Mouse (Mus musculus) gastrocnemius, postnatal 4 days (tissue): ENCODE measurements around the gene Rnf24. TPM values are rescaled to one million over a fixed set of nuclear protein-coding genes. Genes with fewer than 3 reads are reported as not detected.

ENCODE experiments used
- DNase-seq, 2 experiments: peaks; one replicate each; pipeline ENCODE4 v3.0.0; 2021 to 2022; ENCODE audit warnings: low spot score in 2 of 2, mixed read lengths in 2 of 2
- microRNA-seq: library from miRNA; unstranded; fragments of <30 nt; microRNA quantifications from one replicate; pipeline ENCODE4 v1.2.0, GENCODE M21; 2021
- total RNA-seq, 2 experiments: library from RNA; stranded (reverse); gene quantifications; 2 replicates each; pipeline ENCODE4 v1.2.3; 2021

Rnf24 gene
- total RNA-seq, 2 experiments from 2014 or later = 6.0 to 7.0 TPM

GRCm38 (mm10) chr2:131264027-131264426 lies 88.7 kb downstream of the Rnf24 start:
- no peak for DNase-seq

DNA sequence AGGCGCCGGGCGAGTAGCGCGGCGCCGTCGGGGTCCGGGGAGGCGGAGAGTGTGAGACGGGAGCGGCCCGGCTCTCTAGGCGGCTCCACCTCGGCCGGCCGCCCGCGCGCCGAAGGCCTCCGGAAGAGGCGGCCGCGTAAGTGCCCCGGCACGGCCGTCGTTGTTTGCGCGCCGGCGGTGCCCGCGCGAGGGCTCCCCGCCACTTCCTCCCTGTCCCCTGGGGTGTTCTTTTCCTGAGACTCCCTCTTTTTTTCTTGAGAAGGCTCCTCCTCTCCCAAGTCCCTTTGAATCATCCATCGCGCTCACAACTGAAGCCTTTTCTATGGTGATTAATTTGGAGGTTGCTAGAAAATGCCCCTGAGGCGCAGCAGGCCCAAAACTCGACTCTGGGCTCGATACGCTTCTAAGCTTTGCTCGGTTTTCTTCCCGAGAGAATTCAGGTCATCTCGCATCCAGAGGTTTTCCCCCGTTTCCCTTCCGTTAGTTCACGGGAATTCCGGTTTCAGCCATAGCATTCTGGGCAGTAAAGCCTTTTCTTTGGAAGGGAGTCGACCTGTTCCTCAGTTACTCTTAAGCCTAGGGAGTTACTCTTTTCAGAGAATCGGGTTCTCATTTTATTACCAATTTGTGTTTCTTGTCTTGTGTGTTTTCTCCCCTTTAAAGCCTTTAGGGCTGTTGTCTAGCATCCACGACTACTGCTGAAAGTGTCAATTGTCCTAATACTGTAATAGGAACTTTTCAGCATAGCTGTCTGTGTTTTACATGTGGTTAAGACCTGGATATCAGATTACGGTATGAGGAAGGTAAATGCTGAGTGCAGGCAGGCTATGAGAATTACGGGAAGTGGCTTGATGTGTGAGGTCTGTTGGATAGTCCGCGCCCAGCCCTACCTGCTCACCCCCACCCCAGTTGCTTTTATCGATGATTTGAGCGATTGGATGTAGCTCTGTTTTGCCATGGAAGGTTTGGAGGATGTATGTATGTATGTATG lies 89.7 kb downstream of the Rnf24 start:
- no peak for DNase-seq

DNA sequence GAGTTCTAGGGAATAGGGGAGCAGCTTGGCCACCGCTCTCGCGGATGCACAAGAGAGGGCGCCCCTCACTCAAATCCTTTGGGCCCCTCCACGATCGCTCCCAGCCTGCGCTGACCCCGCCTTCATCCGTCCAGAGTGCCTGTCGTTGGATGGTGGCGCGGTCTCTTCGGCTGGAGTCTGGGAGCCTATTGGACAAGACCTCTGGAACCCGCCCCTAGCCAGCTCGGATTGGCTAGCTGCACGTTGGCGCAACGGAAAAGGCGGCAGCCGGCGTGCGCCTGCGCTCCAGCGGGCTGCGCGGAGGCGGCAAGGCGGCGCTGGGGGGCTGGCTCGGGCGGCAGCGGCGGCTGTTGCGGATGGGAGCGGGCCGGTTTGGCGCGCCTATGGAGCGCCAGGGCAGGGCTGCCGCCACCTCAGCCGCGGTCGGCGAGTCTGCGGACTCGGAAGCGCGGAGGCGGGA lies 90.4 kb downstream of the Rnf24 start, which contains the start of gene Pank2:
Gene Pank2, plus strand, starts transcription at position 283 of the 460 bp plus-strand sequence.
- peak; percentile 91 to 96 for DNase-seq

- DNase-seq = no peak
Measured at GRCm38 (mm10) chr2:131261481-131262212, 91.0 kb downstream of the Rnf24 start.

DNA sequence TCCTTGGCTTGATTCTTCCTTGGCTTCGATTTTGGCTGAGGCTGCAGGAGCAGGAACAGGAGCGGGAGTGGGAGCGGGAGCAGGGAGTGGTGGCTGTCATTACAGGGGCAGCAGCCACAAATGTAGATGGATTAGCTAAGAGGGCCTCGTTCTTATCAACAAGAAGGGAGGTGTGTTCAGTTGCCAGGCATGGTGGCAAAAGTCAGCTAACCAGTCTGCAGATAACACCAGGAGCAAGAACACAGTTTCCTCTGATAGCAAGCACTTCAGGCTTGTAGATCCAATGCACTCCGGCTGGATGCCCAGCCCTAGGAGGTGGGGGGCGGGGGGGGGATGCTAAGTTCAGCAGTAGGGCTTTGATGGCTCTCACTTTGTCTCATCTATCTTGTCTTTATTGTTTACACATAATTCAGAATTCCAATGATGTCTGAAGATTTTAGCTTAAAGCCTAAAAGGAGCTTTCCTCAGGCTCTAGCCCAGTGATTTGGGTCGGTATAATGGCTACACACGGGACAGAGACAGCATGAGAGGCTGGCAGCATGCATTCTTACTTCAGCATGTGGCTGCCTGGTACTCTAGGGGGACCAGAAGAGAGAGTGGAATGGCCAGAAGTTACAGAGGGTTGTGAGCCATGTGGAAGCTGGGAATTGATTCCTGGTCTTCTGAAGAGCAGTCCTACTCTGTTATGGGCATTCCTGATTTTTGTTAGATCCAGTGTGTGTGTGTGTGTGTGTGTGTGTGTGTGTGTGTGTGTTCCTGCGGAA lies 92.0 kb downstream of the Rnf24 start:
- DNase-seq = no peak

GRCm38 (mm10) chr2:131258693-131259092 lies 94.0 kb downstream of the Rnf24 start:
- no peak for DNase-seq

DNA sequence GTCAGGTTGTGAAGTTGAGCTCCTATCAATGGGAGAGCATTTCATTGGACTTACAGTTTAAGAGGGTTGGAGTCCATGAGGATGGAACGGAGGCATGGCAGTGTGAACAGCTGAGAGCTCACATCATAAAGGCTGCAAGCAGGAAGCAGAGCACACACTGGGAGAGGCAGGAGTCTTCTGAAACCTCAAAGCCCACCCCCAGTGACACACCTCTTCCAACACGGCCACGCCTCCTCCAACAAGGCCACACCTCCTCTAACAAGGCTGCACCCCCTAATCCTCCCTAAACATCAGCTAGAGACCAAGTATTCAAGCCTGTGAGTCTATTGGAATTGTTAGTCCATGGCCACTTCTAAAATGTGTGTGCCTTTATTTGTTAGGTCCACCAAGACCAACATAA lies 97.0 kb downstream of the Rnf24 start:
- no peak for DNase-seq

GRCm38 (mm10) chr2:131254329-131254713 lies 98.4 kb downstream of the Rnf24 start:
- peak in 1 of 2 experiments; percentile 47 for DNase-seq

- peak; percentile 39 to 74 for DNase-seq
Measured at GRCm38 (mm10) chr2:131253681-131254328, 98.9 kb downstream of the Rnf24 start.

Small RNA genes within 50 kb of the gene (microRNA-seq; reads per million reads assigned to microRNA genes)
- 13.5 reads per million, percentile 31 among the genes with 10 or more reads in this experiment for gene Mir103-2

Other genes starting within 250 kb of the Rnf24 start
- gene Hspa12b, start 225.6 kb downstream of the Rnf24 start, total RNA-seq = 10 to 100 TPM; 30.6 to 32.6 TPM
- not detected for gene Gm11037, start 219.4 kb downstream of the Rnf24 start, total RNA-seq
- 10 to 100 TPM; 11.7 to 14.5 TPM for gene 1700037H04Rik, start 192.8 kb downstream of the Rnf24 start, total RNA-seq
- 10 to 100 TPM; 63.8 to 70.1 TPM for gene Cenpb, start 172.8 kb downstream of the Rnf24 start, total RNA-seq
- 10 to 100 TPM; 18.0 to 22.4 TPM for gene Cdc25b, start 165.9 kb downstream of the Rnf24 start, total RNA-seq
- 1 to 10 TPM; 5.8 to 6.6 TPM for gene Spef1, start 165.6 kb downstream of the Rnf24 start, total RNA-seq
- 10 to 100 TPM; 17.4 to 21.7 TPM for gene Ap5s1, start 145.8 kb downstream of the Rnf24 start, total RNA-seq
- 10 to 100 TPM; 23.5 to 26.9 TPM for gene Mavs, start 118.8 kb downstream of the Rnf24 start, total RNA-seq
- 10 to 100 TPM; 41.3 to 44.0 TPM for gene Pank2, start 90.4 kb downstream of the Rnf24 start, total RNA-seq
- gene Smox, start 138.6 kb upstream of the Rnf24 start, total RNA-seq = 10 to 100 TPM; 25.5 to 26.4 TPM
- gene Adra1d, start 209.4 kb upstream of the Rnf24 start, total RNA-seq = 1 to 10 TPM; 1.8 to 2.2 TPM